Mouse (Mus musculus) E14TG2a.4 (cell line): ENCODE data around the gene Gm17651.

Source experiments
- CTCF ChIP-seq: conservative IDR thresholded peaks from 2 replicates; pipeline ENCODE4 v1.5.1; 2014; ENCODE audit warnings: low read length
- NANOG ChIP-seq: IDR thresholded peaks from 2 replicates; pipeline ENCODE4 v1.6.1; 2014; ENCODE audit warnings: borderline replicate concordance, low read length, mixed read lengths
- POU5F1 ChIP-seq: IDR thresholded peaks from 2 replicates; pipeline ENCODE4 v1.6.1; 2014; ENCODE audit warnings: low read length, borderline replicate concordance

- TF ChIP-seq CTCF (no peak), NANOG (no peak), POU5F1 (no peak)
Observed at GRCm38 (mm10) chr3:97676126-97676525, 1.6 kb upstream of the Gm17651 start.
